Mouse (Mus musculus): Measurements from ENCODE around the gene Tollip.

- TF ChIP-seq POLR2A (IDR thresholded peaks at IDR 0.05; ENCODE audit: insufficient read depth, low read length): no peak
- no peak for TF ChIP-seq CTCF (IDR thresholded peaks at IDR 0.05; ENCODE audit: low read depth, low read length)
Observed at GRCm38 (mm10) chr7:141892151-141892550, 26.2 kb downstream of the Tollip start.

Measured in ES-Bruce4 (cell line).